Mouse (Mus musculus) spleen, embryonic (tissue): ENCODE measurements around the gene Polg2.

Experiments used
- CTCF ChIA-PET: fragments of 350-600 bp; sonication (Branson Sonifier 250); formaldehyde crosslinking; loops from one replicate; lab custom pipeline; 2022; lab: Charles Lee

Gene Polg2

DNA sequence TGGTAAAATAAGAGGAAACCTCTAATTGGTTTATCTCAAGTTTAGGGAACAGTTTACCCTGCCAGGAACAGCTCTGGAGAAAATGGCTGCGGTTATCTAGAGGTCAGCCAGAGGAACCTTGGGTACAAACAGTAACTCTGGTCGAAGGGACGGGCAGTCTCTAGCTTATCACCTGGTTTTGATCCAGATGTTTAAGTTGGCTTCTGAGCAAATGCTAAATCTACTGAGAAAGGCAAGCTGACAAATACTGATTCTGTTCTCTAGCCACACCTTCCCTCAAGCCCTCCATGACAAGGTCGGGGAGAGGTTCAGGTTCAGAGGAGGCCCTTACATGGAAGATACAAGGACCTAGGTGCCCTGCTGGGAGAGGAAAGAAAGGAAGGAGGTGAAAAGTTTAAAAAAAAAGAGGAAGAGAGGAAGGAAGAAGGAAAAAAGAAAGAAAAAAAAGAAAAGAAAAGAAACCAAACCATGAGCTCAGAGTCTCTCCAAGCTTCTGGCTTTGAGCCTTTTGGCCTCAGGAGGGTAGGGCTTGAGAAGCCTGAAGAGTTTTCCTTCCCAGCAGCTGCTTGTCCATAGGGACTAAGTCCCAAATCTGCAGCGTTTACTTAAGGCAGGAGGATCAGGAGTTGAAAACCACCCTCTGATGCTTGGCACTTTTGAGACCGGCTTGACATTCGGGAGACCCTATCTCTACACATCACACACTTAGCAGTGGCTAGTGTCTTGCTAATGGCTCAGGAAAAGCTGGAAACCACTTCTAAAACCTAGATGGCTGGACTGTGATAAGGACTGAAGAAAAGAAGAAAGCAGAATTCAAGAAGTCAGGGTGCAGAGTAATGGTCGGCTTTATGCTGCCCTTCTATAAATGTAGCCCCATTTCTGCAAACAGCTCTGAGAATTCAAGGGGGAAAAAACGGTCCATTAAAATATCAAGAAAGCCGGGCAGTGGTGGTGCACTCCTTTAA lies 50.7 kb downstream of the Polg2 start:
- CTCF ChIA-PET: interaction anchor here (0.7 kb wide), 1 partner anchor 28 kb away, joined by 4 read pairs; no protein-coding TSS in a partner anchor

DNA sequence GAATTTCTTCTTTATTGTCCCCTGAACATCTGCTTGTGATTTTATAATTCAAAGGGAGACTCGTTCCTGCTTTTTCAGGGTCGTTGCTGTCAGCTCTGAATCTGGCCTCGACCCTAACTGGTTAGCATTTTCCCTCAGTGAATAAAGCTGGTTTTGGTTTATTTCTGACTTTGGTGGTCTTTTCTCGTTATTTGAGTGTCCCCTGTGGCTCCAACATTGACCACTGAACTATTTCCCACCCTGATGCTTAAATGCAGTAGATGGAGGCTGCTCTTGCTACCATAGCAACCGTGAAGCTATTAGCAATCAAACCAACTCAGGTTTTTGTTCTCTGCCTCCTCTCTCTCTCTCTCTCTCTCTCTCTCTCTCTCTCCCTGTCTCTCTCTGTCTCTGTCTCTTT lies 51.4 kb downstream of the Polg2 start:
- CTCF ChIA-PET: interaction anchor here (0.7 kb wide), 1 partner anchor 29 kb away, joined by 4 read pairs; no protein-coding TSS in a partner anchor

DNA sequence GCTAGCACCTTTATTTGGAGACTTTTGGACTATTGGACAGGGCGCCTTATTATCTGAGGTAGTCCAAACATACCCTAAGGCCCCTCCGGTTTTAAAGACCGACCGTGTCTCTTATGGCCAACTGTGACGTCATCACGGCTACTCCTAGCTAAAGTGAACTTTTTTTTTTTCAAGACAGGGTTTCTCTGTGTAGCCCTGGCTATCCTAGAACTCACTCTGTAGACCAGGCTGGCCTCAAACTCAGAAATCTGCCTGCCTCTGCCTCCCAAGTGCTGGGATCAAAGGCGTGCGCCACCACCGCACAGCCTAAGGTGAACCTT lies 54.5 kb downstream of the Polg2 start:
- CTCF ChIA-PET: interaction anchor here (0.6 to 0.9 kb wide), 2 partner anchors 10 to 17 kb away, joined by 5 to 9 read pairs; no protein-coding TSS in a partner anchor

DNA sequence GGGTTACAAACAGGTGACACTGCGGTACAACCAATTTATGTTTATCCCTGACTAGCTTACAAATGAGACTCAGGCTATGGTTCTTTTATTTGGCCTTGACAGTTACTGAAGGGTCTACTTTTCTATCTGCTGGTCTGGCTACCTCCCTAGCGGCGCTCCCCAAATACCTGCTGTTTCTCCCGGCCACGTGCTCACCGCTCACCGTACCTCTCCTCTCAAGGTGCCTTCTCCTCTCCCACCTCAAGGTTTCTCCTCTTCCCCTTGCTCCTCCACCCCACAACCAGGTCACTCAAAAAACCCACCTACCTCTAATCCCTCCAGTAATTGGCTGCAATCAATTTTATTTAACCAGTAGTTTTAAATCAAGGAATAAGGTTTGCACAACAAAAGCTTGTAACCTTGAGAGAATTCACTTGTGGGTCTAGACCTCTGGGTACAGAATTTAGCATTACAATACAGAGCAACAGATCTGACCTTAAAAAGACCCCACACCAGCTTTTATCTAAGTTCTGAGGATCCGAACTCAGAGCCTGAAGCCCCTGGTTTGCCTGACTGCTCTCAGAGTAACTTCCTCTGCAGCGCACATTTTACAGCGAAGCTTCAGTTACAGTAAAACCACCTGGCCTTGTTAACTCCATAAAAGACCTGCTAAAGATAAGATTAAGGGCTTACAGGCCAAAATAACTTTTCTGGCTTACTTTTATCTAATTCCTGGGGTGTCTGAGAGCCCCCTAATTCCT lies 55.0 kb downstream of the Polg2 start:
- CTCF ChIA-PET: interaction anchor here (0.6 kb wide), 1 partner anchor 17 kb away, joined by 5 read pairs; no protein-coding TSS in a partner anchor

DNA sequence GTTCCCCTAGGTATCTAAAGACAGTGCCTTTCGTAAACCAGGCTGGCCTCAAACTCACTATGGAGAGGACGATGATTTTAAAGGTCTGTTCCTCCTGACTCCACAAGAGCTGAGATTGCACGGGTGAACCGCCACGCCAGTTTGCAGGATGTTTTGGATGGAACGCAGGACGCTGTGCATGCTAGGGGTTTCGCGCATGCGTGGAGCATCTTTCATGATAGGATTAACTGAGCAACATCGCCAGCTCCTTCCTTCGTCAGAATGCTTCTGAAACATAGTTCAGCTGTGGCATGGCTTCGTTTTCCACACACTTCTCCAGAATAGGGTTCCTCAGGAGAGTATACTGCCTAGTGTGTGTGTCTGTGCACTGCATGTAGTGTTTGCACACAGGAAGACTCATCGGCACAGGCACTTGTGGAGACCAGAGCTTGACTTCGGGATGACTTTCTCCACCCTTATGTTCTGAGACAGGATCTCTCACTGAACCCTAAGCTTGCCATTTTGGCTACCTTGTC lies 55.7 kb downstream of the Polg2 start:
- CTCF ChIA-PET: no interaction called here

DNA sequence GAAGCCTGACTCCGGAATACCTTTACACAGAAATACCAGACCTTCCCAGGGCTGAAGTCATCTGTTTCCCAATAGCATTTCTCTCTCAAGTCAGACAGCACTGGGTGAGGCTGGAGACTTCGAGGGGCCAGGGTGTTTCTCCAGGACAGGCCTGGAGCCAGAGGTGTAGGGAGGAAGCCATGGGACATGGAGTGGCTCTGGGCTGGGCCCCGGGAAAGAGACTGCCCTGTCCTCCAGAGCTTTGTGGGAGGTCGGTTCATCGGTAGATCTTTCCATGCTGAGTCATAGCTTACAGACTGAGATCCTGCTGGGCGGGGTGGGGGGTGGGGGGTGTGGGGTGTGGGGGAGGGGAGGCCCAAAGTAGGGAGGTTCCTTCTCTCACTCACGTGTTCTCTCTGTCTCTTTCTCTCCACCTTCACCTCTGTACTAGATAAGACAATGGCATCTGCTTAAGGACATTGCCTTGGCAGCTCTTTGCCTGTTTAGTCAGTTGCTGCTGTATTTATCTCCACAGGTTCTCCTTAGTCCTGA lies 56.4 kb downstream of the Polg2 start:
- CTCF ChIA-PET: interaction anchor here (0.5 kb wide), 1 partner anchor 163 kb away, joined by 3 read pairs; no protein-coding TSS in a partner anchor

DNA sequence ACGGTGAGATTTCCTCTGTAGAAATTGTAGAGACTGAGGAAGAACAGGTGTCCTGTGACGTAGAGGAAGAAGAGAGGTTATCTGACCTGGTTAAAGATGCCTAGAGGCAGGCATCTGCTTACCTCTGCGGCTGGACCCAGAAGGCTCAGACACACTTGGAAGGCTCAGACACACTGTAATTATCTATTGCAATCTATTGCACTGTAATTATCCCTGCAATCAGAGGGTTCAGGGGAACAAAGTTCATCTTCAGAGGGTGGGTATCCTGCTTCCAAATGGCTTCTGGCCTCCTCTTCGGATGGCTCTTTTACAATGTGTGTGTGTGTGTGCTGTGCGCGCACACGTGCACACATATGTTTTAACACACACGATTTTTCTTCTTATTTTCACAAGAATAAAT lies 59.0 kb downstream of the Polg2 start:
- CTCF ChIA-PET: no interaction called here
